Mouse (Mus musculus): ENCODE measurements around the gene Pttg1ip. TPM values are rescaled to one million over a fixed set of nuclear protein-coding genes. Genes with fewer than 3 reads are reported as not detected.

The Pttg1ip gene
- polyA plus RNA-seq, 1 experiment from 2014 or later, result 132 TPM

DNA sequence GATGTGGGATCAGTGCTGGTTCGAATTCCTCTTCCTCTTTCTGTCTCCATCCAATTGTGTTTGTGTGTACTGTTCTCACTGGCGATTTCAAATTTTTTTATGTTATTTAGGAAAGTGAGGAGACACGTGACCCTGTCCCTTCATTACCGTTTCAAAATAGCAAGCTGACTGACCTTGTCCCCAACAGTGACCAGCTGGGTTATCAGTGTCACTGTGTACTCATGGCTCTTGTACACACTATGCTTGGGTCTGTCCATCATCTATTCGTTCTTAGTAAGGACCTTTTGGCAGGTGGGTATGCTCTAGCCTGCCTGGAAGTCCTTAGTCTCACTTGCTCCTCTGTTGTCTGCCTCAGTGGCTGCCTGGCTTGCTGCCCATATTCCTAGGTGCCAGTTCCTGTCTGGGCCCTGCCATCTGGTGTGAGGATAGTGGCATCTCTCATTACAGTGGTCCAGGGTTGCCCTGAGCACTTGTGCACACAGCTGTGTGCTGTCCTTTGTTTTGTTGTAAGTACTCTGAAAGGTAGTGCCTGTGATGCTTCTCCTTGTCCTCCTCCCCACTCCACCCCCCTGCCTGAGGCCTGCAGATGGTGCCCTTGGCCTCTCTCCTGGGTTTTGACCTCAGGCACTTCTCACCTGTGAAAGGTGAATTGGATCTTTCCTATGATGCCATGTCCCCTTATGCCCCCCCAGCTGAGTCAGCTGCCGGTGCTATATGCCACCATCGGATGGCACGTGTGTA lies 28.9 kb downstream of the Pttg1ip start:
- Histone ChIP-seq H3K9me3 (replicated peaks; ENCODE audit: control insufficient read depth, low read length) (no peaks in the 10 kb centered on the region), H3K4me2 (ENCODE audit: low read depth, low read length) (no peak overlapping the region), H3K4me3 (ENCODE audit: low read length) (no peak overlapping the region), H3K4me1 (ENCODE audit: control insufficient read depth, insufficient read depth, low read length) (peaks cover 17% of the 10 kb centered on the region), H3K27me3 (ENCODE audit: control insufficient read depth, insufficient read depth, low read length) (no peaks in the 10 kb centered on the region), H3K36me3 (ENCODE audit: control insufficient read depth, insufficient read depth) (peaks cover 35% of the 10 kb centered on the region), H3K9ac (ENCODE audit: low read length) (no peak overlapping the region), H3K27ac (ENCODE audit: low read length) (no peak overlapping the region)
- ATAC-seq (replicated peaks; ENCODE audit: extremely low read depth, insufficient read depth, low FRiP score), result no peak
- 88% methylated on average over 8 of the region's 8 CpGs for WGBS

DNA sequence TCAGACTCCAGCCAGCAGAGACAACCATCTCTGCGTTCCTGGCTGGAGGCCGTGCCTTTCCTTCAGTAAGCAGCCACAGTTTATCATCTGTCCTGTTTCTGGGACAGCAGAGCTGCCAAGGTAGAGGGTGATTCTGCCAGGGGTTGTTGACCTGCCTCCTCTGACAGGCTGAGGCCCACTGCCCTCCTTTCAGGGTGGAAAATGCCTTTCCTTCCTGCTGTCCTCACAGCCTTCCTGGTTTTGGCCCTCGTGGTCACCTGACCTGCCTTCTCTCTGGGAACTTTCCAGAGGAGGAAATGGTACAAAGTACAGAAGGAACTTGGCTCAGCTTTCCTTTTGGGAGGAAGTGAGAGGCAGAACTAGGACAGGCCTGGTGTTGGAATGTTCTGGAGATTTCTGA lies 31.9 kb downstream of the Pttg1ip start:
- Histone ChIP-seq H3K9ac (ENCODE audit: low read length) (0 out of 2 replicates have a peak overlapping the region, but pooled peaks have one; percentile 25), H3K4me1 (ENCODE audit: control insufficient read depth, insufficient read depth, low read length) (peaks cover 6% of the 10 kb centered on the region), H3K9me3 (replicated peaks; ENCODE audit: control insufficient read depth, low read length) (no peaks in the 10 kb centered on the region), H3K36me3 (ENCODE audit: control insufficient read depth, insufficient read depth) (peaks cover 50% of the 10 kb centered on the region), H3K27me3 (ENCODE audit: control insufficient read depth, insufficient read depth, low read length) (no peaks in the 10 kb centered on the region), H3K4me3 (ENCODE audit: low read length) (no peak overlapping the region), H3K4me2 (ENCODE audit: low read depth, low read length) (no peak overlapping the region), H3K27ac (ENCODE audit: low read length) (peak overlapping the region; percentile 76)
- peak; percentile 76 for ATAC-seq (replicated peaks; ENCODE audit: extremely low read depth, insufficient read depth, low FRiP score)
- WGBS, result 56% methylated on average over 3 of the region's 3 CpGs

DNA sequence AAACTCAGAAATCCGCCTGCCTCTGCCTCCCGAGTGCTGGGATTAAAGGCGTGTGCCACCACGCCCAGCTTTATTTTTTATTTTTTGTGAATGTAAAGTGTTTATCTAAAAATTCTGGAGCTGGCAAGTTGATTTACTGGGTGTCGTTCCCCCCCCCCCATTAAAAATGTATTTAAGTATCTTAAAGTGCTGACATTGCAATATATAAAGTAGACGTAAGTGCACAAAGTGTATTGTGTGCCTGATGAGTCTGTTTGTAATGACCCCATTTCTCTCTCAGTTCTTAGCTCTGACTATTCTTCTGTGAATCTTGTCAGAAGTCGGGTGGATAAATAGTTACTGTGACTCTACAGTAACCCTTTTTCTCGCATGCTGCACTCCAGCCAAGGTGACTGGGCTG lies 34.1 kb downstream of the Pttg1ip start:
- H3K4me2 ChIP-seq (ENCODE audit: low read depth, low read length), result no peak overlapping the region
- peaks cover 41% of the 10 kb centered on the region for H3K36me3 ChIP-seq (ENCODE audit: control insufficient read depth, insufficient read depth)
- 91% methylated on average over 8 of the region's 8 CpGs for WGBS
- H3K9me3 ChIP-seq (replicated peaks; ENCODE audit: control insufficient read depth, low read length), result no peaks in the 10 kb centered on the region
- no peak overlapping the region for H3K4me3 ChIP-seq (ENCODE audit: low read length)
- no peaks in the 10 kb centered on the region for H3K27me3 ChIP-seq (ENCODE audit: control insufficient read depth, insufficient read depth, low read length)
- no peak overlapping the region for H3K27ac ChIP-seq (ENCODE audit: low read length)
- peaks cover 6% of the 10 kb centered on the region for H3K4me1 ChIP-seq (ENCODE audit: control insufficient read depth, insufficient read depth, low read length)
- no peak overlapping the region for H3K9ac ChIP-seq (ENCODE audit: low read length)
- ATAC-seq (replicated peaks; ENCODE audit: extremely low read depth, insufficient read depth, low FRiP score), result no peak

DNA sequence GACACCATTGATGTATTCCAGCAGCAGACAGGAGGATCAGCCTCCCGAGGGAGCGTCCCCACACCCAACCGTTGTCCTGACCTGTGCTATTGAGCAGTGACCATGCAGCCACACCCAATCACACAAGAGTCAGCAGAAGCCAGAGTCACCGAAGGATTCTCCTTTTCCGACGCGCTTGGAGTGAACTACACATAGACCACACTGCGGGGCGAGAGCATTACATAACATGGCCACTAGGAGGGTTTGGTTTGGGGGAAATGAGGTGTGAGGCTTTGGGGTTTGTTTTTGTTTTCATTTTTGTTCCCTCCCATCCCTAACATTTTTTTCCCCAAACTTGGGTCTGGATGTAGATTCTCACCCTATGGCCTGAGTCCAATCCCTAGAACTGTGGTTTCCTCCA lies 34.6 kb downstream of the Pttg1ip start:
- Histone ChIP-seq H3K36me3 (ENCODE audit: control insufficient read depth, insufficient read depth) (peaks cover 36% of the 10 kb centered on the region), H3K27me3 (ENCODE audit: control insufficient read depth, insufficient read depth, low read length) (no peaks in the 10 kb centered on the region), H3K4me3 (ENCODE audit: low read length) (no peak overlapping the region), H3K9me3 (replicated peaks; ENCODE audit: control insufficient read depth, low read length) (no peaks in the 10 kb centered on the region), H3K4me2 (ENCODE audit: low read depth, low read length) (no peak overlapping the region), H3K4me1 (ENCODE audit: control insufficient read depth, insufficient read depth, low read length) (peaks cover 6% of the 10 kb centered on the region), H3K27ac (ENCODE audit: low read length) (no peak overlapping the region), H3K9ac (ENCODE audit: low read length) (no peak overlapping the region)
- 86% methylated on average over 9 of the region's 9 CpGs for WGBS
- no peak for ATAC-seq (replicated peaks; ENCODE audit: extremely low read depth, insufficient read depth, low FRiP score)

DNA sequence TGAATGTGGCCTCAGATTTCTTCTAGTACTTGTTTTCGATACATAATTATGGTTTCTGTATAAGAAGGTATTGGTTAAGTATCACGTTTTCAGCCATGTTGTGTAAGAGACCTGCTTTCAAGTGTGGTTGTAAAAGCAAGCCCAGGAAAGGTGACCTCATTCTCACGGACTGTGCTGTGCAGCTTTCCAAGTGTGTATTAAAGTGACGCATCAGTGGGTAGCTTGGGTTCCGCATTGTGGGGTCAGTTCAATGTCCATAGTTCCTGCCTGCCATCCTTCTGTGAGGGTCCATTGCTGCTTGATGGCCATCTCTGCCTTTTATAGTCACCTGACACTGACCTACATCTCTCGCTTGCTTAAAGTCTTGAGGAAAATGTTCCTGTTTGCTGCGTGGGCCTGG lies 35.4 kb downstream of the Pttg1ip start:
- Histone ChIP-seq H3K9me3 (replicated peaks; ENCODE audit: control insufficient read depth, low read length) (no peaks in the 10 kb centered on the region), H3K4me1 (ENCODE audit: control insufficient read depth, insufficient read depth, low read length) (peaks cover 10% of the 10 kb centered on the region), H3K36me3 (ENCODE audit: control insufficient read depth, insufficient read depth) (peaks cover 30% of the 10 kb centered on the region), H3K27ac (ENCODE audit: low read length) (no peak overlapping the region), H3K9ac (ENCODE audit: low read length) (no peak overlapping the region), H3K4me2 (ENCODE audit: low read depth, low read length) (no peak overlapping the region), H3K4me3 (ENCODE audit: low read length) (no peak overlapping the region), H3K27me3 (ENCODE audit: control insufficient read depth, insufficient read depth, low read length) (no peaks in the 10 kb centered on the region)
- 91% methylated on average over 7 of the region's 7 CpGs for WGBS
- no peak for ATAC-seq (replicated peaks; ENCODE audit: extremely low read depth, insufficient read depth, low FRiP score)

DNA sequence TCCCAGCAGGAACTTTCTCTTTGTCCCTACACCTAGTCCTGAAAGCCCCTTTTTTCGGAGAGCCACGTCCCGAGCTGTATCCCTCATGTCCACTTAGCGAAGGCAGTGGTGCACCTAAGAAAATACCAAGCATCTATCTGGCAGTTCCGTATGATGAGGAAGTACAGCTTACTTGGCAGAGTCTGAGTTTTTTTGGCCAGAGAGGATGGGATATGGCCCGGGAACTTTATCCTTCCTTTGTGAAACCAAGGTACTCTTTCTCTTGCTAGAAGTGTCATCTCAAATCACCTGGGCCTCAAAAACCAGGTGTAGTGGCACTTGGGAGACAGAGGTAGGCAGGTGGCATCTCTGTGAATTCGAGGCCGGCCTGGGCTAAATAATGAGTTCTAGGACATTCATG lies 40.0 kb downstream of the Pttg1ip start:
- H3K27me3 ChIP-seq (ENCODE audit: control insufficient read depth, insufficient read depth, low read length), result no peaks in the 10 kb centered on the region
- peak overlapping the region; percentile 86 for H3K27ac ChIP-seq (ENCODE audit: low read length)
- 72% methylated on average over 8 of the region's 8 CpGs for WGBS

DNA sequence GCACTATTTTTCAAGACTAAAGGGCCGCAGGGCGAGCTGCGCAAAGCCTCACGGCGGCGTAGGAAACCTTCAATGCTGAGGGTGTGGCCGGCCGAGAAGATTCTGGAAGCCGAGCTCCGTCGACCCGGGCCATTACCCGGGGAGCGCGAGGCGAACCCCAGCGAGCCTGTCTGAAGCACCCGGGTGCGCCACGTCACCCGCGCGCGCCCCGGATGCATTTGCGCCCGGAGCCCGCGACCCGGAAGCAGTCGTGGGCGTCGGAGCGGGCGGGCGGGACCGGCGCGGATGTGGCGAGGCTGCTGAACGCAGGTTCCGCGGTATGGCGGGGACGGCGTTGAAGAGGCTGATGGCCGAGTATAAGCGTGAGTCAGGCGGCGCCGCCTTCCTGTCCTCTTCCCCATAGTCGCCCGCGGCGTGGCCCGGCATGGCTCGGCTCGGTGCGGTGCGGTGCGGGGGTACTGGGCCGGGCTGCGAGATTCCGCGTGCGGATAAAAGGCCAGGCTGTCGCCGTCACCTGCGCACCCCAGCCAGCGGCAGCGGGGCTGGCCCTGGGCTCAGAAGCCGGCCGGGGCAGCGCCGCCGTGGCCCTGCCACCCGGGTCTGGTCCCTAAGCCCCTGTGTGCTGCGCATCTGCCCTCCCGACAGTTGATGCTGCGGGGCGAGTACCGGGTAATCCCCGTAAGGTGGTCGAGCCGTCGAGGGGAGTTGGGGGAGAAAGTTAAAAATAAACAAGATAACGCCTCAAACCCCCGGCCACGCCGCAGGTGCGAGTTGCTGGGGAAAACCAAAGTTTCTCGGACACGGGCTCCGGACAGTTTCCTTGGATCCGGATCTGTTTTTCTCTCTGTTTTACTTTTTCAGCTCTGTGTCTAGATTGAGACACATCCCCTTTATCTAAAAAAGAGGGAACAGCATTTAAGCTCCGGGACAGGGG lies 40.8 kb downstream of the Pttg1ip start, which contains the start of gene Ube2g2:
TSS of gene Ube2g2 (plus strand) at position 221 of the 934 bp plus-strand sequence.
- H3K9ac ChIP-seq (ENCODE audit: low read length), result peak within 1 kb of the TSS; percentile 98
- peak within 1 kb of the TSS; percentile 88 for H3K4me3 ChIP-seq (ENCODE audit: low read length)
- WGBS, result under 1% methylated on average over 96 of the region's 96 CpGs
- no peaks in the 10 kb centered on the region for H3K9me3 ChIP-seq (replicated peaks; ENCODE audit: control insufficient read depth, low read length)
- peak within 1 kb of the TSS; percentile 86 for H3K27ac ChIP-seq (ENCODE audit: low read length)
- H3K4me2 ChIP-seq (ENCODE audit: low read depth, low read length), result peak within 1 kb of the TSS; percentile 79
- peaks cover 33% of the 10 kb centered on the region for H3K4me1 ChIP-seq (ENCODE audit: control insufficient read depth, insufficient read depth, low read length)
- peak; percentile 84 for ATAC-seq (replicated peaks; ENCODE audit: extremely low read depth, insufficient read depth, low FRiP score)
- peaks cover 5% of the 10 kb centered on the region for H3K36me3 ChIP-seq (ENCODE audit: control insufficient read depth, insufficient read depth)
- no peaks in the 10 kb centered on the region for H3K27me3 ChIP-seq (ENCODE audit: control insufficient read depth, insufficient read depth, low read length)

More for the DNA sequence above, 40.0 kb downstream of the Pttg1ip start:
- Histone ChIP-seq H3K9ac (ENCODE audit: low read length) (peak overlapping the region; percentile 98), H3K4me2 (ENCODE audit: low read depth, low read length) (peak overlapping the region; percentile 79), H3K9me3 (replicated peaks; ENCODE audit: control insufficient read depth, low read length) (no peaks in the 10 kb centered on the region), H3K4me1 (ENCODE audit: control insufficient read depth, insufficient read depth, low read length) (peaks cover 33% of the 10 kb centered on the region), H3K36me3 (ENCODE audit: control insufficient read depth, insufficient read depth) (peaks cover 9% of the 10 kb centered on the region), H3K4me3 (ENCODE audit: low read length) (peak overlapping the region; percentile 88)
- ATAC-seq (replicated peaks; ENCODE audit: extremely low read depth, insufficient read depth, low FRiP score), result no peak

DNA sequence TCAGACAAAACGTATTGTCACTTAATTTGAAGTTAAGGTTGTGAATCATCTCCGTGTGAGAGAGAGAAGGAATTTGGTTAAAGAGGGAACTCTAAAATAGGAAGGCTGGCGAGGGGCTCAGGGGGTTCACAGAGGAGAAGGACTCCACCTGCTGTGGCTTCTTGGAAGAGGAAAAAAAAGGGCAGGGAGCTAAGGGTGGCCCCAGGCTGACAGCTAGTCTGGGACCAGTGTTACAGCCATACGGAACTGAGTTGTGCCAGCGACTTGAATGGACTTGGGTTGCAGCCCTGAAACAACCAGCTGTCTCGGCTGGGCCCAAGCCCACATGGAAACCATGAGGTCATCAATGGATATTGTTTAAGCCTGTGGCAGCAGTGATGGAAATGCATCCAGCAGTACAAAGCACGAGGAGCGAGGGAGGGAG lies 41.6 kb downstream of the Pttg1ip start:
- peak; percentile 13; the same call in 1 of the 2 replicates for ATAC-seq (replicated peaks; ENCODE audit: extremely low read depth, insufficient read depth, low FRiP score)
- no peaks in the 10 kb centered on the region for H3K9me3 ChIP-seq (replicated peaks; ENCODE audit: control insufficient read depth, low read length)
- H3K27me3 ChIP-seq (ENCODE audit: control insufficient read depth, insufficient read depth, low read length), result no peaks in the 10 kb centered on the region
- H3K4me2 ChIP-seq (ENCODE audit: low read depth, low read length), result peak overlapping the region; percentile 79
- H3K4me3 ChIP-seq (ENCODE audit: low read length), result peak overlapping the region; percentile 88
- H3K36me3 ChIP-seq (ENCODE audit: control insufficient read depth, insufficient read depth), result 0 out of 2 replicates have a peak, but pooled peaks cover 3% of the 10 kb centered on the region
- 11% methylated on average over 8 of the region's 8 CpGs for WGBS
- H3K4me1 ChIP-seq (ENCODE audit: control insufficient read depth, insufficient read depth, low read length), result peaks cover 33% of the 10 kb centered on the region
- peak overlapping the region; percentile 86 for H3K27ac ChIP-seq (ENCODE audit: low read length)
- peak overlapping the region; percentile 98 for H3K9ac ChIP-seq (ENCODE audit: low read length)

All from heart, embryonic 16.5 days (tissue).